Mouse (Mus musculus) layer of hippocampus, postnatal 36 days (tissue): ENCODE data around the gene Grin3b. TPM values are rescaled to one million over a fixed set of nuclear protein-coding genes. Genes with fewer than 3 reads are reported as not detected.

Experiments
- DNase-seq, 2 experiments: peaks; one replicate each; pipeline ENCODE4 v3.0.0; 2022
- total RNA-seq, 2 experiments: library from RNA; stranded (reverse); gene quantifications; 2 replicates each; pipeline ENCODE4 v1.2.3; 2021

Gene Grin3b
- total RNA-seq, 2 experiments from 2014 or later = 0.10 TPM

GRCm38 (mm10) chr10:80018739-80019297, 48.3 kb downstream of the Grin3b start:
- no peak for DNase-seq

- DNase-seq = no peak
Measured at GRCm38 (mm10) chr10:80019471-80020131, 49.1 kb downstream of the Grin3b start.

GRCm38 (mm10) chr10:80020191-80020590, 49.7 kb downstream of the Grin3b start:
- DNase-seq = no peak

- DNase-seq = no peak
Measured at GRCm38 (mm10) chr10:80020603-80021319, 50.2 kb downstream of the Grin3b start.

GRCm38 (mm10) chr10:80021320-80021641, 50.8 kb downstream of the Grin3b start:
- no peak for DNase-seq

- no peak for DNase-seq
Measured at GRCm38 (mm10) chr10:80022164-80022563, 51.6 kb downstream of the Grin3b start.

GRCm38 (mm10) chr10:80022806-80023205, 52.3 kb downstream of the Grin3b start:
- no peak for DNase-seq

GRCm38 (mm10) chr10:80023758-80024157, 53.2 kb downstream of the Grin3b start:
- no peak for DNase-seq

GRCm38 (mm10) chr10:80024229-80025043, 53.9 kb downstream of the Grin3b start:
- DNase-seq = no peak

- no peak for DNase-seq
Measured at GRCm38 (mm10) chr10:80025044-80025347, 54.5 kb downstream of the Grin3b start.

GRCm38 (mm10) chr10:80025463-80025862, 54.9 kb downstream of the Grin3b start:
- DNase-seq = no peak

GRCm38 (mm10) chr10:80025889-80026288, 55.4 kb downstream of the Grin3b start:
- DNase-seq = no peak

Other genes starting within 250 kb of the Grin3b start
- gene Polrmt, start 224.1 kb upstream of the Grin3b start, total RNA-seq = 10 to 100 TPM; 50.1 to 52.6 TPM
- gene Fgf22, start 215.6 kb upstream of the Grin3b start, total RNA-seq = 1 to 10 TPM; 1.1 to 1.3 TPM
- gene Rnf126, start 203.8 kb upstream of the Grin3b start, total RNA-seq = 10 to 100 TPM; 81.4 to 82.9 TPM
- 1 to 10 TPM; 1.3 to 1.8 TPM for gene Fstl3, start 193.4 kb upstream of the Grin3b start, total RNA-seq
- under 1 TPM; 0.47 to 0.73 TPM for gene Prss57, start 179.8 kb upstream of the Grin3b start, total RNA-seq
- gene Palm, start 177.1 kb upstream of the Grin3b start, total RNA-seq = 100 to 1,000 TPM; 262 to 290 TPM
- 1 to 10 TPM in 1 of 2 experiments, under 1 TPM in 1; 0.82 to 1.4 TPM for gene Misp, start 149.7 kb upstream of the Grin3b start, total RNA-seq
- gene Ptbp1, start 116.3 kb upstream of the Grin3b start, total RNA-seq = 10 to 100 TPM; 43.1 to 52.6 TPM
- gene Prtn3, start 96.2 kb upstream of the Grin3b start, total RNA-seq = 1 to 10 TPM in 1 of 2 experiments, not detected in 1; 1.0 TPM
- 10 to 100 TPM; 28.4 to 28.7 TPM for gene Plppr3, start 96.1 kb upstream of the Grin3b start, total RNA-seq
- gene Elane, start 84.5 kb upstream of the Grin3b start, total RNA-seq = not detected
- gene Cfd, start 79.9 kb upstream of the Grin3b start, total RNA-seq = not detected
- 10 to 100 TPM; 53.0 to 54.1 TPM for gene Med16, start 61.8 kb upstream of the Grin3b start, total RNA-seq
- not detected for gene Gm26602, start 59.9 kb upstream of the Grin3b start, total RNA-seq
- gene Kiss1r, start 53.7 kb upstream of the Grin3b start, total RNA-seq = 1 to 10 TPM; 6.4 to 6.8 TPM
- gene R3hdm4, start 49.5 kb upstream of the Grin3b start, total RNA-seq = 100 to 1,000 TPM; 397 to 399 TPM
- 1 to 10 TPM; 4.8 to 5.1 TPM for gene Arid3a, start 43.7 kb upstream of the Grin3b start, total RNA-seq
- 10 to 100 TPM; 43.2 to 48.2 TPM for gene Wdr18, start 10.6 kb upstream of the Grin3b start, total RNA-seq
- 100 to 1,000 TPM; 117 to 124 TPM for gene Tmem259, start 13.6 kb downstream of the Grin3b start, total RNA-seq
- gene Cnn2, start 17.9 kb downstream of the Grin3b start, total RNA-seq = 1 to 10 TPM; 5.5 to 6.6 TPM
- 10 to 100 TPM; 10.9 to 11.0 TPM for gene Abca7, start 25.8 kb downstream of the Grin3b start, total RNA-seq
- gene Arhgap45, start 45.9 kb downstream of the Grin3b start, total RNA-seq = 1 to 10 TPM; 3.2 to 4.2 TPM
- 10 to 100 TPM; 74.8 to 86.0 TPM for gene Polr2e, start 69.1 kb downstream of the Grin3b start, total RNA-seq
- 100 to 1,000 TPM; 445 to 446 TPM for gene Gpx4, start 76.5 kb downstream of the Grin3b start, total RNA-seq
- 10 to 100 TPM; 17.2 to 20.7 TPM for gene Sbno2, start 134.9 kb downstream of the Grin3b start, total RNA-seq
- gene Stk11, start 145.1 kb downstream of the Grin3b start, total RNA-seq = 10 to 100 TPM; 93.3 to 95.9 TPM
- 100 to 1,000 TPM; 324 to 369 TPM for gene Atp5d, start 167.9 kb downstream of the Grin3b start, total RNA-seq
- 100 to 1,000 TPM; 336 to 379 TPM for gene Cbarp, start 170.1 kb downstream of the Grin3b start, total RNA-seq
- 10 to 100 TPM; 58.9 to 62.6 TPM for gene Midn, start 177.6 kb downstream of the Grin3b start, total RNA-seq
- gene Cirbp, start 195.3 kb downstream of the Grin3b start, total RNA-seq = 10 to 100 TPM; 58.5 to 63.4 TPM
- 1 to 10 TPM; 6.4 to 6.9 TPM for gene 1600002K03Rik, start 202.2 kb downstream of the Grin3b start, total RNA-seq
- 1 to 10 TPM; 9.0 to 9.6 TPM for gene Efna2, start 208.8 kb downstream of the Grin3b start, total RNA-seq